Mouse (Mus musculus) small intestine, adult 2 months (tissue): ENCODE results near the gene Cd164.

Source experiments
- CTCF ChIP-seq: fragments of 200-500 bp; IDR thresholded peaks from 2 replicates; pipeline ENCODE4 v1.5.1; 2012; ENCODE audit warnings: low read depth, mild to moderate bottlenecking, control low read depth, inconsistent platforms, low read length, moderate library complexity, mixed read lengths; ENCODE audit not compliant: insufficient replicate concordance, insufficient read length; ENCODE audit errors: extremely low read depth
- POLR2A ChIP-seq: fragments of 200-500 bp; IDR thresholded peaks from 2 replicates; pipeline ENCODE4 v1.6.1; 2012; ENCODE audit warnings: low read depth, mild to moderate bottlenecking, control low read depth, inconsistent platforms, low read length, moderate library complexity

DNA sequence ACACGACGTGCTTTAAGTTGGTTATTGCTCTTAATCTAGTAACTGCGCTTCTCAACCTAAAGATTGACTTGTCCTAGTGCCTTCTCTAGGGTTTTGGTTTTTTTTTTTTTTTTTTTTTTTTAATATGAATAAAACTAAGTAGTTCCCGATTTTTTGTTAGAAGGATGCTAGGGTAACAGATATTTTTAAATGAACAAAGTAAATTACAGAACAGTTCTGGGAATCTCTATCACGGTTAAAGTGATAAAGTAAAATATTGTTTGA is 1.1 kb downstream of the Cd164 start:
- TF ChIP-seq POLR2A (no peak), CTCF (no peak)
